Mouse (Mus musculus): ENCODE results near the gene Stub1. TPM values are rescaled to one million over a fixed set of nuclear protein-coding genes. Genes with fewer than 3 reads are reported as not detected.
A peak's percentile ranks its signal among the peaks of the same experiment; 100 is the strongest.

The Stub1 gene
- polyA plus RNA-seq, 1 experiment from 2014 or later, result 298 TPM

DNA sequence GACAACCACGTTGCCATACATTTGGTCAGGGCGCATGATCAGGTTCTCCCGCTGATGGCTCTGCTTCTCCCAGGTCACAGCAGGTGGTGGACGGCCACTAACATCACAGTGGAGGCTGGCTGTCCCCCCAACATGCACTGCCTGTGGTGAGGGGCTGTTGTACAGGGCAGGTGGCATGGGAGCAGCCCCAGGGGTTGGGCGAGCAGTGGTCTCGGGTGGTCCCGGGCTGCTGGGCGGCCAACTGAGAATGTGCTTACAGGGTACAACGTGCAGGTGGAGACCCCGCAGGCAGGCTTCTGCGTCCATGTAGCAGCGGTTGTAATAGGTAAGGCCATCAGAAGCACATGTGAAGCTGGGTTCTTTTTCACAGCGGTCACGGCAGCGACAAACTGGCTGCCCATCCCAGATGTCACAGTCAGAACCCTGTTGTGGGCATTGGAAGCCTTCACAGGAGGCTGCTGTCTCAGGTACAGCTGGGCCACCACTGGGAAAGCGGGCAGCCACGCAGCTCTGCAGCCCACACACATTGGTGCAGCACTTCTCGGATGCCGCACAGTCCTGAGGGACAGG, 45.5 kb upstream of the Stub1 start:
- Histone ChIP-seq H3K9ac (ENCODE audit: low read length) (no peak overlapping the region), H3K27me3 (ENCODE audit: control insufficient read depth, insufficient read depth, low read length) (no peaks in the 10 kb centered on the region), H3K9me3 (ENCODE audit: control insufficient read depth, low read length) (no peaks in the 10 kb centered on the region), H3K36me3 (ENCODE audit: control insufficient read depth, insufficient read depth, low read length) (peaks cover 27% of the 10 kb centered on the region), H3K4me1 (ENCODE audit: control insufficient read depth in 2 of 2, insufficient read depth in 2 of 2, low read length in 2 of 2) (peaks cover 20 to 25% of the 10 kb centered on the region in 2 experiments), H3K27ac (replicated peaks in 1 of 2; ENCODE audit: control insufficient read depth in 1 of 2, insufficient read depth in 1 of 2, low read depth in 2 of 2, low read length in 2 of 2) (no peak overlapping the region), H3K4me3 (ENCODE audit: control insufficient read depth in 1 of 2, insufficient read depth in 1 of 2, low read depth in 1 of 2, low read length in 2 of 2) (no peak overlapping the region), H3K4me2 (ENCODE audit: low read length) (no peak overlapping the region)
- 92% methylated on average over 19 of the region's 19 CpGs for WGBS
- no peak for ATAC-seq (ENCODE audit: insufficient number of reproducible peaks, insufficient read depth, low FRiP score, low read depth)

DNA sequence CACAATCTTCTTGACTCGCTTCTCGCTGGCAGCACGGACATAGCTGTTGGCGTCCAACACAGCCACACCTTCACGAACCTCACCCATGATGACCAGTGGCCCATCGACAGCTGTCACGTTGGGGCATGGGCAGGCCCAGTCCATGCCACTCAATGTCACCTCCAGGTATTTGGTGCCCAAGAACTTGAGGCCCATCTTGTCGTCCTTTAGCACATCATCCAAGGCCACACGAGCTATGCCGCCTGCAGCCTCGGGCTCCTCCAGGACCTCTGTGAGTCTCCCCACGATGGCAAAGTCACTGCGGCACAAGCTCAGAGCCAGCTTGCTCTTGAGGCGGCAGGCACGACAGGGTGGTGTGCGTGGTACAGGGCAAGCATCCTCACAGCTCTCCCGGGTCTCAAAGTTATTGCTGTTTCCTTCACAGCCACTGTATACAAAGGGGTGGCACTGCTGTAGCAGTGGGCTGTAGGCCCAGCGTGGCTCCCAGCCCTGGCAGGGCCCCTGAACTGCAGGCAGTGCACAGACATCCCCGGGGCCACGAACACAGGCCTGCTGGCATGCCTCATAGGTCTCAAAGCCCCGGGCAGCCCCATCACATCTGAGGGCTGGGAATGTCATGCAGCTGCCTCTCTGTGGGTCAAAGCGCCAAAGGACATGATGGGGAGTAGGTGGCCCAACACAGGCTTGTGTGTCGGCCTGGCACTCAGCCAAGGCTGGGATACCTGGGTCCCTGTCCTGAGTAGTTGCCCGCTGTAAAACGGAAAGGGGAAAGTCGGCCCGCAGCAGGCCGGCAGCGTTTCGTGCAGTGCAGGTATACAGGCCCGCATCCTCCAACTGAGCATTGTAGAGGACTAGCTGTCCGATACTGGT, 44.8 kb upstream of the Stub1 start:
- Histone ChIP-seq H3K4me1 (ENCODE audit: control insufficient read depth in 2 of 2, insufficient read depth in 2 of 2, low read length in 2 of 2) (peaks cover 20 to 25% of the 10 kb centered on the region in 2 experiments), H3K36me3 (ENCODE audit: control insufficient read depth, insufficient read depth, low read length) (peaks cover 20% of the 10 kb centered on the region), H3K9me3 (ENCODE audit: control insufficient read depth, low read length) (no peaks in the 10 kb centered on the region), H3K4me3 (ENCODE audit: control insufficient read depth in 1 of 2, insufficient read depth in 1 of 2, low read depth in 1 of 2, low read length in 2 of 2) (no peak overlapping the region), H3K9ac (ENCODE audit: low read length) (no peak overlapping the region), H3K27ac (replicated peaks in 1 of 2; ENCODE audit: control insufficient read depth in 1 of 2, insufficient read depth in 1 of 2, low read depth in 2 of 2, low read length in 2 of 2) (no peak overlapping the region), H3K4me2 (ENCODE audit: low read length) (no peak overlapping the region), H3K27me3 (ENCODE audit: control insufficient read depth, insufficient read depth, low read length) (no peaks in the 10 kb centered on the region)
- WGBS, result 93% methylated on average over 32 of the region's 32 CpGs
- no peak for ATAC-seq (ENCODE audit: insufficient number of reproducible peaks, insufficient read depth, low FRiP score, low read depth)

DNA sequence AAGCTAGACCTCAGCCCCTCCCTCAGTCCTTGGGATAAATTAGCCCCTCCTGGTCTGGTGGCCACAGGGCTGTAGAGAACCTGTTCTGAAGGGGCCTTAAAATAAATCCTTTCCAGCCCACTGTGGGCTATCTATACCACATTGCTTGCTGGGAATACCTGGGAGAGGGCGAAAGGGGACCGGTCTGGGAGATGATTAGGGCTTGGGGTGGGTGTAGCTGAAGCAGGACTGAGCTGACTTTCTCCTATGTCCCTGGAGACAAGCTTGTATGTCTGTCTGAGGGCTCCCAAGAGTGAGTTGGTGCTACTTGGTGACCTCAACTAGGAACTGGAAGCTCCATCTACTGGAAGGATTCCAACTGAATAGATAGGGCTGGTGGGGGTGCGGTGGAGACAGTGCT, 43.8 kb upstream of the Stub1 start:
- Histone ChIP-seq H3K9ac (ENCODE audit: low read length) (no peak overlapping the region), H3K27me3 (ENCODE audit: control insufficient read depth, insufficient read depth, low read length) (no peaks in the 10 kb centered on the region), H3K9me3 (ENCODE audit: control insufficient read depth, low read length) (no peaks in the 10 kb centered on the region), H3K4me3 (ENCODE audit: control insufficient read depth in 1 of 2, insufficient read depth in 1 of 2, low read depth in 1 of 2, low read length in 2 of 2) (no peak overlapping the region), H3K4me2 (ENCODE audit: low read length) (no peak overlapping the region), H3K27ac (replicated peaks in 1 of 2; ENCODE audit: control insufficient read depth in 1 of 2, insufficient read depth in 1 of 2, low read depth in 2 of 2, low read length in 2 of 2) (no peak overlapping the region), H3K36me3 (ENCODE audit: control insufficient read depth, insufficient read depth, low read length) (peaks cover 16% of the 10 kb centered on the region; the same call in 1 of the 2 replicates), H3K4me1 (ENCODE audit: control insufficient read depth in 2 of 2, insufficient read depth in 2 of 2, low read length in 2 of 2) (peaks cover 20 to 25% of the 10 kb centered on the region in 2 experiments)
- ATAC-seq (ENCODE audit: insufficient number of reproducible peaks, insufficient read depth, low FRiP score, low read depth), result no peak
- 77% methylated on average over 3 of the region's 3 CpGs for WGBS

DNA sequence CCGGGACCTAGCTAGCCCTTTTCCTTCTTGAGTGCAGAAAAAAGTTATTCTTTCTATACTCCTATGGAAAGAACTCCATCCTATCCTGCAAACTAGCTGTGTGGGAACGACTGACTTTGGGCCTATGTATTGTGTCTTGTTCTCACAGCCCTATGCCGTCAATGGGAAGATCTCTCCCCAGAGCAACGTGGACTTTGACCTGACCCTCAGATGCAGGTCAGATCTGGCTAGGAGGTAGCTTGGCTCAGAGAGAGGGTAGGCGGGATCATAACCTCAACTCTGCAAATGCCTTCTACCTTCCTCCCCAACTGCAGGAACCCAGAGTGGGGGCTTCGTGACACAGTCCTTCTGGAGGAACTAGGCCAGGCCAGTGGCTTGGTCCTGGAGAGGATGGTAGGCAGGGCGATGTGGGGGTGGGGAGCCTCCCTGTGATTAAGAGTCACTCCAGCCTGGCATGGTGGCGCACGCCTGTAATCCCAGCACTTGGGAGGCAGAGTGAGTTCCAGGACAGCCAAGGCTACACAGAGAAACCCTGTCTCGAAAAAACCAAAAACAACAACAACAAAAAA, 43.2 kb upstream of the Stub1 start:
- H3K27ac ChIP-seq (replicated peaks in 1 of 2; ENCODE audit: control insufficient read depth in 1 of 2, insufficient read depth in 1 of 2, low read depth in 2 of 2, low read length in 2 of 2), result no peak overlapping the region
- no peak for ATAC-seq (ENCODE audit: insufficient number of reproducible peaks, insufficient read depth, low FRiP score, low read depth)
- 69% methylated on average over 10 of the region's 10 CpGs for WGBS
- no peaks in the 10 kb centered on the region for H3K9me3 ChIP-seq (ENCODE audit: control insufficient read depth, low read length)
- no peak overlapping the region for H3K9ac ChIP-seq (ENCODE audit: low read length)
- H3K4me3 ChIP-seq (ENCODE audit: control insufficient read depth in 1 of 2, insufficient read depth in 1 of 2, low read depth in 1 of 2, low read length in 2 of 2), result peak overlapping the region in 1 of 2 experiments; percentile 77; a peak in 2 of 4 replicates
- peaks cover 18 to 24% of the 10 kb centered on the region in 2 experiments for H3K4me1 ChIP-seq (ENCODE audit: control insufficient read depth in 2 of 2, insufficient read depth in 2 of 2, low read length in 2 of 2)
- H3K36me3 ChIP-seq (ENCODE audit: control insufficient read depth, insufficient read depth, low read length), result peaks cover 16% of the 10 kb centered on the region; the same call in 1 of the 2 replicates
- peak overlapping the region; percentile 90 for H3K4me2 ChIP-seq (ENCODE audit: low read length)
- H3K27me3 ChIP-seq (ENCODE audit: control insufficient read depth, insufficient read depth, low read length), result no peaks in the 10 kb centered on the region

DNA sequence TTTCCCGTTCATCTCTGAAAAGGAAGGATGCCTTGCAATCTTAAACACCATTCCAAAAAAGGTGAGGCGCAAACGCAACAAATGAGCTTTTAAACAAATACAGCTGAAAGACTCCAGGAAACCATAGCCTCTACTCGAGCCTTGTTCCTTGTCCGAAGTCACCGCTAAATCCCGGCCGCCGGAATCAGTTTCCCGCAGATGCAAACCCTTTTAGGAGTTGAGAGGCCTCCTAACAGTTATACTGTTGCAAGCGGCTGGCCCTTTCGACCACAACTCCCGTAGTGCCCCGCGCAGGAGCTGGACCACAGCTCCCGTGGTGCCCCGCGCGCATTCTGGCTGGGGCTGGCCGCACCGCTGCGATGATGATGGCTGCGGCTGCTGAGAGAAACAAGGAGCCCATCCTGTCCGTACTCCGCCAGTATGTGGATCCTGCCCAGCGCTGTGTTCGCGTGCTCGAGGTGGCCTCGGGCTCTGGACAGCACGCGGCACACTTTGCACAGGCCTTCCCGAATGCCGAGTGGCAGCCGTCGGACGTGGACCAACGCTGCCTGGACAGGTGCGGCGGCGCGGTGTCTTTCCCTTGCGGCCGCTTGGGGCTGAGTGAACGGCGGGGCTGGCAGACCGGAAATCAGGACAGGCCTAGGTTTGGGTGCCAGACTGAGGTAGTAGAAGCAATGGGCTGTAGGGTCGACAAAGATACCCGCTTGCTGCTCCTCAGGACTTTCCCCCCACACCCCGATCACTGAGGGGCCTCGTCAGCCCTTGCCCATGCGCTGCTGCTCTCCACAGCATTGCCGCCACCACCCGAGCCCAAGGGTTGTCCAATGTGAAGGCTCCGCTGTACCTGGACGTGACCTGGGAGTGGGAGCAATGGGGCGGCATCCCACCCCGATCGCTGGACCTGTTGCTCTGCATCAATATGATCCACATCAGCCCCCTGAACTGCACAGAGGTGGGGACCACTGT, 42.2 kb upstream of the Stub1 start:
- Histone ChIP-seq H3K4me2 (ENCODE audit: low read length) (peak overlapping the region; percentile 90), H3K36me3 (ENCODE audit: control insufficient read depth, insufficient read depth, low read length) (peaks cover 16% of the 10 kb centered on the region; the same call in 1 of the 2 replicates), H3K4me1 (ENCODE audit: control insufficient read depth in 2 of 2, insufficient read depth in 2 of 2, low read length in 2 of 2) (peaks cover 13 to 23% of the 10 kb centered on the region in 2 experiments), H3K27ac (replicated peaks in 1 of 2; ENCODE audit: control insufficient read depth in 1 of 2, insufficient read depth in 1 of 2, low read depth in 2 of 2, low read length in 2 of 2) (peak overlapping the region; percentile 82 to 89), H3K9me3 (ENCODE audit: control insufficient read depth, low read length) (no peaks in the 10 kb centered on the region), H3K4me3 (ENCODE audit: control insufficient read depth in 1 of 2, insufficient read depth in 1 of 2, low read depth in 1 of 2, low read length in 2 of 2) (peak overlapping the region; percentile 58 to 77), H3K9ac (ENCODE audit: low read length) (peak overlapping the region; percentile 81), H3K27me3 (ENCODE audit: control insufficient read depth, insufficient read depth, low read length) (no peaks in the 10 kb centered on the region)
- ATAC-seq (ENCODE audit: insufficient number of reproducible peaks, insufficient read depth, low FRiP score, low read depth), result peak; percentile 84
- under 1% methylated on average over 59 of the region's 59 CpGs for WGBS

DNA sequence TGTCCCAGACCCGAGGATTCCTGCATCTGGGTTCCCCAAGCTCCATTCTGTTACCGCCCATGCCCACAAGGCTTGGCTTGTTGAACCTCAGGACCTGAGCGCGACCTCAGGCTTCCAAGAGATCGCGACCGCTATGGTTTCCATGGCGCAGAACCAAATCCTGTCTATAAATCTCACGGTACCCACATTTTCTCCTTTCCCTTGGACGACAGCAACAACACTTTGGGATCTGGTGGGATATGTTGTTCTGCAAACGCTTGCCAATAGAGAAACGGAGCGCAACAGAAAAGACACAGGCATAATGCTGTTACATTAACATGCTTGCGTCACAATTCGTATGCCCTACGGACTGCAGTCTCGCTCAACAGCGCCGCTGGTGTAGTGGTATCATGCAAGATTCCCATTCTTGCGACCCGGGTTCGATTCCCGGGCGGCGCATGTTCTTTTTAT, 41.5 kb upstream of the Stub1 start, which contains the start of gene Mettl26:
Mettl26 (plus strand) TSS at position 354 of the 450 bp plus-strand sequence.
- Histone ChIP-seq H3K4me3 (ENCODE audit: control insufficient read depth in 1 of 2, insufficient read depth in 1 of 2, low read depth in 1 of 2, low read length in 2 of 2) (peak within 1 kb of the TSS; percentile 58 to 77), H3K27me3 (ENCODE audit: control insufficient read depth, insufficient read depth, low read length) (no peaks in the 10 kb centered on the region), H3K36me3 (ENCODE audit: control insufficient read depth, insufficient read depth, low read length) (peaks cover 16% of the 10 kb centered on the region; the same call in 1 of the 2 replicates), H3K9ac (ENCODE audit: low read length) (peak within 1 kb of the TSS; percentile 81), H3K9me3 (ENCODE audit: control insufficient read depth, low read length) (no peaks in the 10 kb centered on the region), H3K4me2 (ENCODE audit: low read length) (peak within 1 kb of the TSS; percentile 90), H3K4me1 (ENCODE audit: control insufficient read depth in 2 of 2, insufficient read depth in 2 of 2, low read length in 2 of 2) (peaks cover 13 to 23% of the 10 kb centered on the region in 2 experiments), H3K27ac (replicated peaks in 1 of 2; ENCODE audit: control insufficient read depth in 1 of 2, insufficient read depth in 1 of 2, low read depth in 2 of 2, low read length in 2 of 2) (peak within 1 kb of the TSS; percentile 82 to 89)
- peak; percentile 49 for ATAC-seq (ENCODE audit: insufficient number of reproducible peaks, insufficient read depth, low FRiP score, low read depth)
- WGBS, result under 1% methylated on average over 25 of the region's 25 CpGs

All from heart, embryonic 14.5 days (tissue).